Mouse (Mus musculus) spleen, adult 2 months (tissue): Measurements from ENCODE around the gene Dstn.

Experiments
- CTCF ChIP-seq: fragments of 200-500 bp; IDR thresholded peaks from 2 replicates; pipeline ENCODE4 v1.5.1; 2011; ENCODE audit warnings: mild to moderate bottlenecking, inconsistent platforms; ENCODE audit not compliant: insufficient read depth, insufficient read length, insufficient replicate concordance; ENCODE audit errors: extremely low read depth
- POLR2A ChIP-seq: fragments of 200-500 bp; IDR thresholded peaks from 2 replicates; pipeline ENCODE4 v1.6.1; 2011; ENCODE audit warnings: low read depth, low read length, inconsistent platforms

GRCm38 (mm10) chr2:143876026-143876425, 39.1 kb upstream of the Dstn start:
- no peak for TF ChIP-seq POLR2A
- TF ChIP-seq CTCF = no peak
